8 mouse cellular contexts compared by ENCODE assay signal in genomic region chr17:8487824-8488223, GRCm38 (mm10). TPM values are rescaled to one million over a fixed set of nuclear protein-coding genes. Genes with fewer than 3 reads are reported as not detected.
DNase-seq lines count a peak whose midpoint lies in the region; ATAC-seq lines count a peak whose summit lies in the region.
"Had no signal": no experiment of that assay in that cellular context is flagged by ENCODE, and none has a peak within 500 bp of the region (broad histone marks: within the 10 kb centered on the region; RNA-seq: fewer than 3 reads in every experiment).

No protein-coding gene starts in this region.

- ATAC-seq in megakaryocyte, adult 5-6 weeks (ENCODE audit: poor library complexity, severe bottlenecking) = no peak

- DNase-seq in urinary bladder, postnatal 36 days (ENCODE audit: low spot score in 2 of 2) = peak; percentile 10 to 30
- DNase-seq in urinary bladder, adult 2 months (ENCODE audit: low spot score) = no peak
- peak; percentile 80 to 87 for DNase-seq in frontal cortex, postnatal 14 days (ENCODE audit: low spot score in 2 of 2)
- DNase-seq in layer of hippocampus, adult 18-20 months (ENCODE audit: low spot score in 2 of 2) = peak; percentile 96 to 99
- peak; percentile 73 for DNase-seq in lung, postnatal 10 days
- no peak for DNase-seq in natural killer cell, adult 2 months (ENCODE audit: low spot score in 2 of 2)

RNA-seq across cellular contexts. Expression of gene Pde10a, which starts 37.3 kb away (rescaled TPM):
- polyA plus RNA-seq in urinary bladder, adult 2 months (2012; rRNA removed) = 1.7 and 2.4 TPM in 2 replicates
- 10 to 100 TPM; 59.8 to 61.8 TPM for total RNA-seq in layer of hippocampus, adult 18-20 months (2021)
- 0.27 TPM in 1 of 2 replicates, not detected in the other for total RNA-seq in megakaryocyte, adult 5-6 weeks (2015)
- total RNA-seq in megakaryocyte, adult 5-6 weeks (2017) = 0.04 and 0.07 TPM in 2 replicates

RNA-seq across cellular contexts. Expression of gene T, which starts 53.6 kb away (rescaled TPM):
- not detected in 2 replicates for polyA plus RNA-seq in urinary bladder, adult 2 months (2012; rRNA removed)
- not detected for total RNA-seq in layer of hippocampus, adult 18-20 months (2021)
- not detected in 2 replicates for total RNA-seq in megakaryocyte, adult 5-6 weeks (2015)
- total RNA-seq in megakaryocyte, adult 5-6 weeks (2017) = not detected in 2 replicates
- total RNA-seq: heart, postnatal 36 days had no signal

Comparison
In these comparisons a context has a peak if more than half of its experiments do, and no peak if none do; other contexts are left out.
1. DNase-seq: peak in urinary bladder, postnatal 36 days (2 of 2), frontal cortex, postnatal 14 days (2 of 2), layer of hippocampus, adult 18-20 months (2 of 2) and lung, postnatal 10 days (single experiment); none in urinary bladder, adult 2 months (single experiment) and natural killer cell, adult 2 months (0 of 2).
2. RNA of gene Pde10a, which starts 37.3 kb away (total RNA-seq): 59.8 to 61.8 TPM in layer of hippocampus, adult 18-20 months; 0.04 to 0.27 TPM in megakaryocyte, adult 5-6 weeks; every median in the first group is over 10 times any median in the second.